In genomic region chr8:31460349-31460748, GRCm38 (mm10) we compare ENCODE assay signal across 11 mouse cellular contexts.
DNase-seq lines count a peak whose midpoint lies in the region; ATAC-seq and TF ChIP-seq lines count a peak whose summit lies in the region.
"Had no signal": no experiment of that assay in that cellular context is flagged by ENCODE, and none has a peak within 500 bp of the region (broad histone marks: within the 10 kb centered on the region; RNA-seq: fewer than 3 reads in every experiment).

No protein-coding gene starts in this region.

- no peaks in the 10 kb centered on the region for H3K9me3 ChIP-seq in forebrain, embryonic 15.5 days
- no peaks in the 10 kb centered on the region for H3K9me3 ChIP-seq in forebrain, embryonic 12.5 days
- H3K9me3 ChIP-seq: neural tube, embryonic 13.5 days had no signal

- CTCF ChIA-PET in Patski (lab: Charles Lee), result no interaction called here

- no peak overlapping the region for H3K4me2 ChIP-seq in forebrain, embryonic 15.5 days (replicated peaks)
- H3K4me2 ChIP-seq in forebrain, embryonic 12.5 days, result no peak overlapping the region
- H3K4me2 ChIP-seq: neural tube, embryonic 13.5 days had no signal

- no peak overlapping the region for H3K4me3 ChIP-seq in forebrain, embryonic 15.5 days
- H3K4me3 ChIP-seq in forebrain, embryonic 12.5 days (replicated peaks), result no peak overlapping the region
- no peak overlapping the region for H3K4me3 ChIP-seq in left cerebral cortex, adult 2 months
- H3K4me3 ChIP-seq in cortical plate, adult 2 months (ENCODE audit: insufficient read depth, low read length), result no peak overlapping the region
- H3K4me3 ChIP-seq: neural tube, embryonic 13.5 days had no signal

- in situ Hi-C loops in Patski (cut with MboI; ENCODE audit: low pct_unique_long_range_greater_than_20kb), result no loop called here

- H3K36me3 ChIP-seq in forebrain, embryonic 15.5 days, result no peaks in the 10 kb centered on the region
- H3K36me3 ChIP-seq in forebrain, embryonic 12.5 days (replicated peaks), result no peaks in the 10 kb centered on the region
- H3K36me3 ChIP-seq: neural tube, embryonic 13.5 days had no signal

- DNase-seq in left cerebral cortex, adult 2 months (ENCODE audit: extremely low spot score in 1 of 2, low spot score in 2 of 2), result no peak
- no peak for DNase-seq in left cerebral cortex, adult 11 months (ENCODE audit: low spot score)
- DNase-seq in Patski (ENCODE audit: low read depth, low spot score), result no peak
- no peak for DNase-seq in embryo, embryonic 9.5 days (ENCODE audit: extremely low spot score)
- no peak for DNase-seq in thymus, postnatal 0 days (ENCODE audit: low spot score)
- DNase-seq: thymus, postnatal 25 days had no signal

- no peak overlapping the region for H3K9ac ChIP-seq in forebrain, embryonic 15.5 days (replicated peaks)
- no peak overlapping the region for H3K9ac ChIP-seq in forebrain, embryonic 12.5 days
- H3K9ac ChIP-seq: liver, embryonic 14.5 days; neural tube, embryonic 13.5 days had no signal

- no peak for TF ChIP-seq POLR2A in cortical plate, adult 2 months (IDR thresholded peaks at IDR 0.05; ENCODE audit: extremely low read depth, insufficient read depth, low read length)

- 74% methylated on average over 3 of the region's 3 CpGs for WGBS in forebrain, embryonic 15.5 days
- WGBS in forebrain, embryonic 12.5 days, result 90% methylated on average over 3 of the region's 3 CpGs

- POLR2A ChIA-PET in Patski (lab: Charles Lee), result no interaction called here

- H3K27ac ChIP-seq in forebrain, embryonic 15.5 days (replicated peaks), result no peak overlapping the region
- H3K27ac ChIP-seq in forebrain, embryonic 12.5 days, result no peak overlapping the region
- H3K27ac ChIP-seq in left cerebral cortex, adult 2 months, result no peak overlapping the region
- no peak overlapping the region for H3K27ac ChIP-seq in cortical plate, adult 2 months (ENCODE audit: insufficient read depth, low read length)
- H3K27ac ChIP-seq: liver, embryonic 14.5 days; neural tube, embryonic 13.5 days had no signal

- TF ChIP-seq CTCF in left cerebral cortex, adult 2 months (IDR thresholded peaks at IDR 0.05), result peak; percentile 37
- peak; percentile 51 for TF ChIP-seq CTCF in Patski (IDR thresholded peaks at IDR 0.05)
- peak; percentile 19; the same call in 1 of the 2 replicates for TF ChIP-seq CTCF in cortical plate, adult 2 months (IDR thresholded peaks at IDR 0.05; ENCODE audit: extremely low read depth, insufficient read depth, low read length)

- intact Hi-C loops in left cerebral cortex, adult 2 months (cut with DNase I), result loop anchor here (5.0 kb wide), 1 partner anchor 163 kb away; no protein-coding TSS in a partner anchor

- ATAC-seq in forebrain, embryonic 15.5 days (replicated peaks), result 0 out of 2 replicates have a peak, but pooled peaks have one; percentile 51
- ATAC-seq in forebrain, embryonic 12.5 days (ENCODE audit: low FRiP score), result no peak
- no peak for ATAC-seq in Patski

- no peaks in the 10 kb centered on the region for H3K27me3 ChIP-seq in forebrain, embryonic 15.5 days
- H3K27me3 ChIP-seq in forebrain, embryonic 12.5 days, result no peaks in the 10 kb centered on the region
- H3K27me3 ChIP-seq in Patski, result no peaks in the 10 kb centered on the region
- H3K27me3 ChIP-seq: neural tube, embryonic 13.5 days had no signal

- no peaks in the 10 kb centered on the region for H3K4me1 ChIP-seq in forebrain, embryonic 15.5 days
- H3K4me1 ChIP-seq in forebrain, embryonic 12.5 days, result no peaks in the 10 kb centered on the region
- no peaks in the 10 kb centered on the region for H3K4me1 ChIP-seq in cortical plate, adult 2 months (ENCODE audit: control insufficient read depth, insufficient read depth, low read length)
